Mouse (Mus musculus) c-Kit-negative CD71-positive TER-119-positive erythroid progenitor cells, embryonic 14.5 days (primary cell): ENCODE results near the gene Hbq1a.
A peak's percentile ranks its signal among the peaks of the same experiment; 100 is the strongest.
"Not testable (repeated sequence)": the region's sequence is repeated elsewhere in the genome, so short reads cannot be mapped to it uniquely, and the experiment has no call there.

ENCODE experiments used
- DNase-seq: peaks from one replicate; pipeline ENCODE4 v3.0.0-alpha.2; 2013; ENCODE audit warnings: low read depth, low spot score

The Hbq1a gene

DNA sequence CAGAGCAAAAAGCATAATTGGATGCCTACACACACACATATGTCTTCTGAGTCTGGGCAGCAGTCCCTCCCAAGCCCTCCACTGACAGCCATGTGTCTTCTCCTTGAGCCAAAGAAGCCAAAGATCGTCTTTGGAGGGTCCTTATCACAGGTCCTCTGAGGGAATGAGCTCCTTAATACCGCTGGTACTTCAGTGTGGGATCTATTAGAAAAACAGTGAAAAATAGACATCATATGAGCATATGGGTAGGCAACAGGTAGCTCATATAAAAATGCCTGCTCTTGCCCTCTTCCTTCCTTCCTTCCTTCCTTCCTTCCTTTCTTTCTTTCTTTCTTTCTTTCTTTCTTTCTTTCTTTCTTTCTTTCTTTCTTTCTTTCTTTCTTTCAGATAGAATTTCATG, 15.3 kb upstream of the Hbq1a start:
- DNase-seq: peak; percentile 83

DNA sequence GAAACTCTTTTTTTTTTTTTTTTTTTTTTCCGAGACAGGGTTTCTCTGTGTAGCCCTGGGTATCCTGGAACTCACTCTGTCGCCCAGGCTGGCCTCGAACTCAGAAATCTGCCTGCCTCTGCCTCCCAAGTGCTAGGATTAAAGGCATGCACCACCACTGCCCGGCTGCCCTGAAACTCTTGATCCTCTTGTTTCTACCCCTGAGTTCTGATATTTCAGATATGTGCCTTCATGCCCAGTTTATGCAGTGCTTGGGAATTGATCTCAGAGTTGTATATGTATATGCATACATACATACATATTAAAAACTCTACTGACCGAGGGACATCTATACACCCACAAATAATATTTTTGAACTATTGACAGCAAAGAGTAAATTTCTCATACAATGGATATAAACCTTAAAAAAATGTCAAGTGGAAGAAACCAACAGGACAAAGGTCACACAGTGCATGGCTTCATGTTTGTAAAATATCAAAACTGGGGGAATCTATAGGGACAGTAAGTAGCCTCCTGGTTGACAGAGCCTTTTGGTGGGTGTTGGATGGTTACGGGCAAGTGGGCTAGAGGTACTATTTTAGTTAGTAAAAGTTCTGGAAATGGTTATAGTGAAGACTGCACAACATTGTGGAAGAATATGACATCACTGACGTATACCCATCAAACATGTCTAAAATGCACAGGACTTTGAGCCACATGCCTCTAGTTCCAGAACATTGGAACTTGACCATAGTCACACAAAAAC, 14.7 kb upstream of the Hbq1a start:
- peak; percentile 89 for DNase-seq

DNA sequence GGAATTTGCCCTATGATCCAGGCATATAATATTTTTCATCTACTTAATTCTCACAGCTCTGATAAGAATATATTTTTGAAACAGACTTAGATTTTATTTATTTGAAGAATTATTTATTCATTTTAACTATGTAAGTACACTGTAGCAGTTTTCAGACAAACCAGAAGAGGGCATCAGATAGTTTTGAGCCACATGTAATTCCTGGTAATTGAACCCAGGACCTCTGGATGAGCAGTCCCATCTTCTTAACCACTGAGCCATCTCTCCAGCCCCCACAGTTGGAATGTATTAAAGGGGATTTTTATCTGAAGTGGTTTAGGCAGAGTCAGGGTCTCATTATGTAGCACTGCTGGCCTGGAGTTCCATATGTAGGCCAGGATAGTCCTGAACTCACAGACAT, 14.0 kb upstream of the Hbq1a start:
- DNase-seq: not testable (repeated sequence)

DNA sequence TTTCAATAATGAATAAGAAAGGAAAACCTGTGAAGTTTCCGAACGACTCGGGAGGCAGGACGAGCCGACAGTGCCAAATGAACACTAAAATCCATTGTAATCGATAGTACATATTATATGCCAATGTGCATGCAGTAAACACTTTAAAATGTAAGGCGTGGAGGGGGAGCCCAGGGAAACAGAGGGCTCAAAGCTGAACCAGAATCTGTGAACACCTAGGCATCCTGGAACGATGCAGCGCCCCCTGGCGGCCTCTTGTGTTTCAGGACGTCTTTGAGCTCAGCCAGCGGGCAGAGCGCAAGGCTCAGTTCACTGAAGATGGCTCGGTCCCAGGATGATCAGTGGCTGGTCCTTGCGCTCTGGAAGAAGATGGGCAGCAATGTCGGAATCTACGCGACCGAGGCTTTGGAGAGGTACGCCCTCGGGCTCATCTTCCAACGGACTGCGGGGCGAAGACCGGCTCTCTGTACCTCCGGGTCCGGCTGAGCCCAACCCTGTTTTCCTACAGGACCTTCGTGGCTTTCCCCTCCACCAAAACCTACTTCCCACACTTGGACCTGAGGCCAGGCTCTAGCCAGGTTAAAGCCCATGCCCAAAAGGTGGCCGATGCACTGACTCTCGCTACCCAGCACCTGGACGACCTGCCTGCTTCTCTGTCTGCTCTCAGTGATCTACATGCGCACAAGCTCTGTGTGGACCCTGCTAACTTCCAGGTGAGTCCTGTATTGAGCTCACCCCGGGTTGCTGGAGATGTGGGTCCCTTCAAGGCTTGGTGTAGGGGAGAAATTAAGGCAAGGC, 13.0 kb upstream of the Hbq1a start, which contains the start of gene Hbq1b:
Gene Hbq1b (plus strand): TSS at position 271 of the 798 bp plus-strand sequence.
- DNase-seq: peak; percentile 79

DNA sequence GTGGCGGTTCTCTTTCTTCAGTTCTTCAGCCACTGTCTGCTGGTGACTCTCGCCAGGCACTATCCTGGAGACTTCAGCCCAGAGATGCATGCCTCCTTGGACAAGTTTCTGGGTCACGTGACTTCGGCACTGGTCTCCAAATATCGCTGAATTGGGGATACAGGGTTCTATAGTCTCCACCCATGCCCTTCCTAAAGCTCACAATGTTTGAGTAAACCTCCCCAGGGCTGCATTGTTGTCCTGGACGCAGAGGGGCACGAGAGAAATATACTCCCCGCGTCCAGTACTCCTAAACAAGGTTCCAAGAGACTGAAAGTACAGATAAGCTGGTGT, 12.4 kb upstream of the Hbq1a start:
- DNase-seq: peak; percentile 63

DNA sequence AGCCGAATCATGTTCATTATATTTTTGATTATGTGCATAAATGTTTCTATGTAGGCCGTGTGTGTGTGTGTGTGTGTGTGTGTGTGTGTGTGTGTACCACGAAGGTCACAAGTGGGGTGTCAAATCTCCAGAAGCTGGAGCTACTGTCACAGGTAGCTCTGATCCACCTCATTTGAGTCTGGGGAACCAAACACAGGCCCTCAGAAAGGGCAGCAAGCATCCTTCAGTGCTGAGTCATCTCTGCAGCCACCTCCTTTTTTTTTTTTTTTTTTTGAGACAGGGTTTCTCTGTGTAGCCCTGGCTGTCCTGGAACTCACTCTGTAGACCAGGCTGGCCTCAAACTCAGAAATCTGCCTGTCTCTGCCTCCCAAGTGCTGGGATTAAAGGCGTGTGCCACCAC, 7.0 kb upstream of the Hbq1a start:
- not testable (repeated sequence) for DNase-seq

DNA sequence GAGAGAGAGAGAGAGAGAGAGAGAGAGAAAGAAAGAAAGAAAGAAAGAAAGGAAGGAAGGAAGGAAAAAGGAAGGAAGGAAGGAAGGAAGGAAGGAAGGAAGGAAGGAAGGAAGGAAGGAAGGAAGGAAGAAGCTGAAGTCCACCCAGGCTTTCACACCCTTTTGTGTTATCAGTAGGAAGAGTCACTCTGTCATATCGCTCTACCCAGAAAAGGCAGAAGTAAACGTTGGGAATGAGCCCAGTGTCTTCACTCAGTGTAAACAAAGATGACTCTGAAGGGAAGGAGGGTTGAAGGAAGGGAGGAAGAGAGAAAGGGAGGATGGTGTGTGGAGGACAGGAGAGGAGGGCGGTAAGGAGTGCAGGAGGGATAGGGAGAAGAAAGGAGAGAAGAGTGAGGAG, 6.4 kb upstream of the Hbq1a start:
- peak; percentile 71 for DNase-seq

DNA sequence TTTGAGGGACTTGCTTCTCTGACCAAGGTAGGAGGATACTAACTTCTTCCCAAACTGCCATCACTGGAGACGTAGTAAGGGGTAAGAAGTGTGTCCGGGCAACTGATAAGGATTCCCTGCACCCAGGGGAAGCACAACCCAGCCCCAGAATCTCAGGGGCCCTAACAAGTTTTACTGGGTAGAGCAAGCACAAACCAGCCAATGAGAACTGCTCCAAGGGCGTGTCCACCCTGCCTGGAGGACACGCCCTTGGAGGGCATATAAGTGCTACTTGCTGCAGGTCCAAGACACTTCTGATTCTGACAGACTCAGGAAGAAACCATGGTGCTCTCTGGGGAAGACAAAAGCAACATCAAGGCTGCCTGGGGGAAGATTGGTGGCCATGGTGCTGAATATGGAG, 3.7 kb upstream of the Hbq1a start, which contains the start of gene Hba-a2:
Gene Hba-a2 (plus strand): TSS at position 287 of the 400 bp plus-strand sequence.
- DNase-seq: not testable (repeated sequence)

DNA sequence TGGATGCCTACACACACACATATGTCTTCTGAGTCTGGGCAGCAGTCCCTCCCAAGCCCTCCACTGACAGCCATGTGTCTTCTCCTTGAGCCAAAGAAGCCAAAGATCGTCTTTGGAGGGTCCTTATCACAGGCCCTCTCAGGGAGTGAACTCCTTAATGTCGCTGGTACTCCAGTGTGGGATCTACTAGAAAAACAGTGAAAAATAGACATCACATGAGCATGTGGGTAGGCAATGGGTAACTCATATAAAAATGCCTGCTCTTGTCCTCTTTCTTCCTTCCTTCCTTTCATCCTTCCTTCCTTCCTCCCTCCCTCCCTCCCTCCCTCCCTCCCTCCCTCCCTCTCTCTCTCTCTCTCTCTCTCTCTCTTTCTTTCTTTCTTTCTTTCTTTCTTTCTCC, 2.5 kb upstream of the Hbq1a start:
- peak; percentile 73 for DNase-seq

DNA sequence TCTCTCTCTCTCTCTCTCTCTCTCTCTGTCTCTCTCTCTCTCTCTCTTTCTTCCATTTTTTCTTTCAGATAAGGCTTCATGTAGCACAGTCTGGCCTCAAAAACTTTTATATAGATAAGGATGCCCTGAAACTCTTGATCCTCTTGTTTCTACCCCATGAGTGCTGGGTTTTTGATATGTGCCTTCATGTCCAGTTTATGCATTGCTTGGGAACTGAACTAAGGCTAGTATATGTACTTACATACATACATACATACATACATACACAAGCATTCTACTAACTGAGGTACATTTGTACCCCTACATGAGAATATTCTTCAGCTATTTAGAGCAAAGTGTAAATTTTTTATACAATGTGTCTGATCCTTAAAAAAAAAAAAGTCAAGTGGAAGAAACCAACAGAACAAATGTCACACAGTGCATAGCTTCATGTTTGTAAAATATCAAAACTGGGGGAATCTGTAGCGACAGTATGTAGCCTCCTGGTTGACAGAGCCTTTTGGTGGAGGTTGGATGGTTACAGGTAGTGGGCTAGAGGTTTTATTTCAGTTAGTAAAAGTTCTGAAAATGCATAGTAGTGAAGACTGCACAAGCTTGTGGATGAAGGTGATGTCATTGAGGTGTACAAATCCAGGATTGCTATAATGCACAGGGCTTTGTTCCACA, 1.9 kb upstream of the Hbq1a start:
- DNase-seq: peak; percentile 76

DNA sequence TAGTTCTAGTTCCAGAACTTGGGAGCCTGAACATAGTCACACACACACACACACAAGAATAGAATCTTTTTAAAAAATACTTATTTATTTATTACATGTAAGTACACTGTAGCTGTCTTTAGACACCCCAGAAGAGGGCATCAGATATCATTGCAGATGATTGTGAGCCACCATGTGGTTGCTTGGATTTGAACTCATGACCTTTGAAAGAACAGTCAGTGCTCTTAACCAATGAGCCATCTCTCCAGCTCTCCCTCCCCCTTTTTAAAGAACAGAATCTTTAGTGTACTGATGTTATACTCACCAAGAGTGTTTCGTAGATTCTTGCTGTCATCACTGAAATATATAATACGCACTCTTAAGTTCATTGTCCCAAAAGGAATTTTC, 1.3 kb upstream of the Hbq1a start:
- DNase-seq: no peak

DNA sequence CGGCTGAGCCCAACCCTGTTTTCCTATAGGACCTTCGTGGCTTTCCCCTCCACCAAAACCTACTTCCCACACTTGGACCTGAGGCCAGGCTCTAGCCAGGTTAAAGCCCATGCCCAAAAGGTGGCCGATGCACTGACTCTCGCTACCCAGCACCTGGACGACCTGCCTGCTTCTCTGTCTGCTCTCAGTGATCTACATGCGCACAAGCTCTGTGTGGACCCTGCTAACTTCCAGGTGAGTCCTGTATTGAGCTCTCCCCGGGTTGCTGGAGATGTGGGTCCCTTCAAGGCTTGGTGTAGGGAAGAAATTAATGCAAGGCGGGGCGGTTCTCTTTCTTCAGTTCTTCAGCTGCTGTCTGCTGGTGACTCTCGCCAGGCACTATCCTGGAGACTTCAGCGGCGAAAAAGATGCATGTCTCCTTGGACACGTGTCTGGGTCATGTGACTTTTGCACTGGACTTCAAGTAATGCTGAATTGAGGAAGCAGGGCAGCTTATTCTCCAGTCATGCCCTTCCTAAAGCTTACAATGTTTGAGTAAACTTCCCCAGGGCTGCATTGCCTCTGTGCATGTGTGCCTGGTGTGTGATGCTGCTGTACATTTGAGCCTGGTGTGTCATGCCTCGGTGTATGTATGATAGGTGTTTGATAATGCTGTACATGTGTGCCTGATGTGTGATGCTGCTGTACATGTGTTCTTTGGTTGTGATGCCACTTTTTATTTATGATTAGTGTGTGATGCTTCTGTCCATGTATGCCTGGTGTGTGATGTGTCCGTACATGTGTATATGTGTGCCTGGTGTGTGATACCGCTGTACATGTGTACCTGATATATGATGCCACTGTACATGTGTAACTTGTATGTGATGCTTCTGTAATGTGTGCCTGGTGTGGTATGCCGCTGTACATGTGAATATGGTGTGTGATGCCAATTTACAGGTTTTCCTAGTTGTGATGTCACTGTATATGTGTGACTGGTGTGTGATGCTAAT, 704 bp downstream of the Hbq1a start:
- no peak for DNase-seq

DNA sequence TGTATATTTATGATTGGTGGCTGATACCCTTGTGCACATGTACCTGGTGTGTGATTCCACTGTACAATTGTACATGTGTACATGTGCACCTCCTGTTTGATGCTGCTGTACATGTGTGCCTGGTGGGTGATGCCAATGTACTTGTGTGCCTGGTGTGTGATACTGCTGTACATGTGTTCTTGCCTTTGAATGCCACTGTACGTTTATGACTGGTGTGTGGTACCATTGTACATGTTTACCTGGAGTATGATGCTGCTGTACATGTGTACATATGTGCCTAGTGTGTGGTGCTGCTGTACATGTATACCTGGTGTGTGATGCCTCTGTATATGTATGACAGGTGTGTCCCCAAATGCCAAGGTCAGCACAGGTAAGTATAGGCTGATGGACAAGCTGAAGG, 1.6 kb downstream of the Hbq1a start:
- no peak for DNase-seq

DNA sequence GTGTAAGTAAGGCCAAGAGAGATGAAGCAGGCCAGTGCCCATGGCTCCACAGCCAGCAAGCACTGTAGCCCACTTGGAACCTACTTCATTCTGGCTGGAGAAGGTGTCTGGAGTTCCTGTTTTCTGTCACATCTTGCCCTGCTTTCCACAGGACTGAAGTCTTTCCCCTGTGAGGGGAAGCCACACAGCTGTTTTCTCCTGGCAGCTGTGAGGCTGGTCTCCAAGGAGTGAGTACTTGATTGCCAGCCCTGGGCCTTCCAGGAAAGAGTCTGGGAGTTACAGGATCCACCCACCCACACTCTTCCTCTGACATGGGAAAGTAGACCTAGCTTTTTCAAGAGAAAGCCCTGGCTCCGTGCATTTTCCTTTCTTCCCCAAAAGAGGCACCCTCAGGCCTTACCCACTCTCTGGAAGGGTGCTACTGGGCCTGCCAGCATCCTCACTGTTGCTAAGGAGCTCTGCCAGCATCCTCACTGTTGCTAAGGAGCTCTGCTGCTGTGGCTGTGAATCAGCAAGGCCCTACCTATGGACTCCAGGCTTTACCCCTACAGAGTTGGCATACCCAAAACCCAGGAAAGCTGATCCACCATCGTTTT, 3.1 kb downstream of the Hbq1a start:
- no peak for DNase-seq

DNA sequence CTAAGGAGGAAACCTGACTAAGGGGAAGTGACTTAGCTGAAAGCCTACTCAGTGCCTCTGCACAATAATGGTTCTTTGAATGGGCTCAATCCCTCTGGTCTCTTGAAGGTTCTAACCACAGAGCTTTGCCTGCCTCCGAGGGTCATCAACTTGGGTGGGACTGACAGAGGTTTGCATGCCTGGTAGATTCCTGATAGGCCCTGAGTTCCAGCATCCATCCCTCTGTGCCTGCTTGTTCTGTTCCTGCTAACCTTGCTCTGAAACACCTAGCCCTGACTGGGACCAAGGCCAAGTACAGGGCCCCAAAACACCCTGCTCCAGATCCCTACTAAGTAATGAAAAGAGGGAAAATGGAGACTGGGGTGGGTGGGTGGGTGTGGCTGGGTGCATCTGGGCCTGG, 3.6 kb downstream of the Hbq1a start:
- no peak for DNase-seq

DNA sequence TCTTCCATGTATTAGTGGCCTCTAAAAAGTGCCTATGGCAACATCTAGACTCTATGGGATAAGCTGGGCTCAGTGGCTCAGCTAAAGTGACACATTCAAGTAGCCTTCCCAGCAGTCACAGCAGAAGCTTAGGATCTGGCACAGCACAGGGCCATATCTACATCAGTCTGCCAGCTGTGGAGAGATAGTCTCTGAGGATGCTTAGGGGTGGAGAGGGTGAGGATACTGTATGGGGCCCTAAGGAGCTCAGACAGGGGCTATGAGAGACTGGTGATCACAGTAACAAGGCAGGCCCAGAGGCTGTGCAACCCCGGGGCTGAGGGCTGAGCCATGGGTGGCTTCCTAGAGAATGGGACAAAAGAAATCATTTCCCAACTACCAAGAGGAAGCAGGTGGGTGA, 7.1 kb downstream of the Hbq1a start:
- DNase-seq: no peak

DNA sequence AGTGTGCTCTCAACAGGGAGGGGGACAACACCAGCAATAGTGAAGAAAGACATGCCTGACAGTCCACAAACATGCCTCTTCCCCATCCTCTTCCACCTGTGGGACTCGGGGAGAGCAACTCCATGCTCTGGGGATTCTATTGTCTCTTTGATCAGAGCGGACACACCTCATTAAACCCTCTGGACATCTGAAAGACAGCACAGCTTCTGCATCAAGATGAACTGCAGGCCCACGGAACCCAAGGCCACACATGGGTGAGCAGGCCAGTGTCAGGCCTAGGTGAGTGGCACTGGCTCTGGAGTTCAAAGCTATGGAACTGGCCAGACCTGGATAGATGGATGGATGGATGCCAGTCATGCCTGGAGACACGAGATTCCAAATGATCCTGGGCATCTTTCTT, 9.6 kb downstream of the Hbq1a start:
- no peak for DNase-seq

DNA sequence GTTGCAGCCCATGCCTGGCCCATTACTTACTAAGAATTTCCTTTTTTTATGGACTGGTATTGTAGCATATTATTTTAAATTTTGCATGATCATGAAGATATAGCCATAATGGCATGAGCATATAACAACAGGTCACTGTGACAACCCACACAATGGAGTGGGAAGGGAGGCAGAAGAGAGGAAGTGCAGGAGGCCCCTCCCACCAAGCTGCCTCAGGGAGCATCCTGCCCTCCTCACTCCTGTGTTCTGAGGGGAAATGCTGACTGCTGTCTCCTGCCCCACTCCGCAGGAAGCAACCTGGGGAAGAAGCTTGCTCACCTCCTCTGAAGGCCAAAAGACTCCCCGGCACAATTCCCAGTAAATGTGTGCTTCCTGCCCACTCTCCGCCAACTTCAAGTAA, 10.1 kb downstream of the Hbq1a start:
- no peak for DNase-seq

DNA sequence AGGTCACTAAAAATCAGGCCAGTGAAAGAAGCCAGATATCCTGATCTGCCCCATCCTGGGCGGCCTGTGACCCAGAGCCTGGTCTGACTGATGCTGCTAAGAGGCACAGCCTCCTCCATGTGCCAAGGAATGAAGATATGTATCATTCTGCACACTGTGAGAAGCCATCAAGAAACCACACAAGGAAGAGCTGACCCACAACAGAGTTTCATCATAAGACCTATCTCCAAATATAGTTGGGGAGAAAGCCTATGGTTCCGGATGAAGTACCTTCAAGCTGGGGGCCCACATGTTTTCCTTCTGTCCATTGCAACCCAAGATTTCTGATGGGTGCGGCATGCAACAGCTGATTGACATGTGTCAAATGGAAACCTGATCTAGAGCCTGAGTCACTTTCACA, 16.1 kb downstream of the Hbq1a start:
- no peak for DNase-seq

DNA sequence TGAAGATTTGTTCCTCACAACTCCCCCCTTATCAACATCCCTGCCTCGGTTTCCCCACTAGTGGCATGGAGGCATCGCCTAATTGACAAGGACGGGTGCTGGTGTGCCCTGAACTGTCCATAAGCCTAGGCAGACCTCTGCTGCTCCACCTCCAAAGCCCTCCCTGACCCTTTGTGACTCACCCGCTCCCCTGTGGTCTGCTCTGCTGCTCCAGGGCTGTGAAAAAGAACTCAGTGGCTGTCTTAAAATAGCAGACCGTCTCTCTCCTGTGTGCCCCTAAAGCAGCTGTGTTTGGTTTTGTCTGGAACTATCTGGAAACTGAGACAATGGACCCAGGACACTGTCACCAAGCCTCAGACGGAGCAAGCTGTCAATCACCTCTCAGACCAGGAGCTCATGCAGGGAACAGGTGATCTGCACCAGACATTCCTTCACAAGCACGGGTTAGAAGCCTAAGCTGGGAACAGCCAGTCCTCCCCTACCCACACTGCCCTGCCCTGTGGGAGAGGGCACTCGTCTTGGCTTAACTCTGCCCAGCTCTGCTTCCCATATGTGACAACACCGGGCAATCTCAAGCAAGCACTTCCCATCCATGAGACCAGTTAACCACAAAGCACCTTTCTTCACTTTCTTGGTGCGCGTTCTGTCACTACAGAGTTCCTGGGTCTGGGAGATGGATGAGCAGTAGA, 20.8 kb downstream of the Hbq1a start:
- no peak for DNase-seq
